Mouse (Mus musculus) urinary bladder, adult 2 months (tissue): ENCODE results near the gene Madcam1. TPM values are rescaled to one million over a fixed set of nuclear protein-coding genes. Genes with fewer than 3 reads are reported as not detected.
"Not testable (repeated sequence)": the region's sequence is repeated elsewhere in the genome, so short reads cannot be mapped to it uniquely, and the experiment has no call there.

Experiments used
- DNase-seq: peaks from one replicate; pipeline ENCODE4 v3.0.0; 2022; ENCODE audit warnings: low spot score
- polyA plus RNA-seq: library from polyadenylated mRNA; depleted of rRNA; stranded (reverse); fragments of >200 nt; gene quantifications from 2 replicates; pipeline ENCODE4 v1.2.3, GENCODE M21; 2012

The Madcam1 gene
- polyA plus RNA-seq, 1 experiment = not detected

DNA sequence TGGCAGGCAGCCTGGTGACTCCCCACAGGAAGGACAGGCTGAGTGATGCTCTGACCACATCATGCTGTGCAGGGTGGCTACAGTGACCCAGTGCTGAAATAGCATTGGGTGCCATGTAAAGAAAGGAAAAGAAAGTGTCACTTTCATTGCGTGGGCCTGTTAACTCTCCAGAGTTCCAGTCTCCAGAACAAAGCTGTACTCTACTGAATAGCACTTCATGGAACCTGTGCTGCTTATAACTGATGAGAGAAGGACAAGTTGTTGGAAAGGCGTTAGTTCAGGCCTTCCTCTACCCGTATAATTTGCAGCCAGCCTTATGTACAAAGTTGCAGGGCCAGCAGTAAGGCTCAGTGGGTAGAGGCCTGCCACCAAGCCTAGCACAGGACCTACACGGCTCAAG is 24.4 kb downstream of the Madcam1 start, which contains the start of gene Gzmm:
Gene Gzmm (plus strand): TSS at position 301 of the 400 bp plus-strand sequence.
- no peak for DNase-seq

- peak; percentile 23 for DNase-seq
Observed at GRCm38 (mm10) chr10:79689178-79689577, 24.8 kb downstream of the Madcam1 start.

DNA sequence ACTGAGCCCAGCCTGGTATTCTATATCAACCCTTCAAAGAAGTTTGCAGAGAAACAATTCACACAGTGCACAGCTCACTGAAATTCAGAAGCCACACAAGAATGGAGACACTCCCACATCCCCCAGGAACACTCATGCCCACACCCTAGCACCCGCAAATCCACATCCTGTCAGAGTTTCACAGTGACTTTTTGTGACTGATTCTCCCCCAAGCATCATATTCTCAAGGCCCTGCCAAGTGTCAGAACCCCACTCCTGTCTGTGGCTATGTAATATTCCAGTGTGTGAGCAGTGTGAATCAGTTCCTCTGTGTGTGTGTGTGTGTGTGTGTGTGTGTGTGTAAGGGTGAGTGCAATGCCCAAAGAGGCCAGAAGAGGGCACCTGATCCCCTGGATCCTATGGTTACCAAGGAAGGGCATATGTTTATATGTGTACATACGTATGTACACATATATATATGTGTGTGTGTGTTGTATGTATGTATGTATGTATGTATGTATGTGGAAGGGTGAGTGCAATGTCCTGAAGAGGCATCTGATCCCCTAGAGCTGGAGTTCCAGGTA is 27.7 kb downstream of the Madcam1 start:
- no peak for DNase-seq

DNA sequence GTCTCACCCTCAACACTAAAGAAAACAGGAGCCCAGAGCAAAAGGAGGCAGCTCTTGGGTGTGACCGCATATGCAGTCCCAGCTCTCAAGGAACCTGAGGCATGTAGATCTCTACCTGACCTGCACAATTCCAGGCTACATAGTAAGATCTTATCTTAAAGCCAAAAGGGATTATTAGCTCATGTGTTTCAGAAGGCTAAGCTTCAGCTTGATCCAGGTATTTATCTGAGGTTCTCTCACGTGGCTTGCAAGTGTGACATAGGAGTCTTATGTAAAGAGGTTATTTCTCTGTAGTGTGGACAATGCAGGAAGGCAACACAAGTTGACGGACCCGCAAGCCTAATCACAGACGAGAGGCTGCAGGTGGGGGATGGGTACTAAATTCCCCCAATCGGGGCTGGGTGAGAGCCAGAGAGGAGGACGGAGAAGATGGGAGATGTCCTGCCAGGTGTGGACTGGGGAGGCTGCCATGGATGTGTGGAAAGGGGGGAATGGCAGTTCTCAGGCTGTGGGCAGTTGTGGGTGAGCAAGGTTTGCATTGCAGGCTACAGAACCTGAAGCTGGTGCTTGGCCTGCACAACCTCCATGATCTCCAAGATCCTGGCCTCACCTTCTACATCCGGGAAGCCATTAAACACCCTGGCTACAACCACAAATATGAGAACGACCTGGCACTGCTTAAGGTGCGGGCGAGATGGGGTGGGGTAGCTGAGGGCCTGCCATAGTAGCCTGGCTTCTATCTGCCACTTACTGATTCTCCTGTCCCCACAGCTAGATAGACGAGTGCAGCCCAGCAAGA is 29.4 kb downstream of the Madcam1 start:
- DNase-seq = no peak

DNA sequence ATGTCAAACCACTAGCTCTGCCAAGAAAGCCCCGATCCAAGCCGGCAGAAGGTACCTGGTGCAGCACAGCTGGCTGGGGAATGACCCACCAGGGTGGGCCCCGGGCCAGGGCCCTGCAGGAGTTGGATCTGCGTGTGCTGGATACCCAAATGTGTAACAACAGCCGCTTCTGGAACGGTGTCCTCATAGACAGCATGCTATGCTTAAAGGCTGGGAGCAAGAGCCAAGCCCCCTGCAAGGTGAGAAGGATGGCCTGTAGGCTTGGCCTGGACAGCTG is 30.0 kb downstream of the Madcam1 start:
- DNase-seq = no peak

- peak; percentile 61 for DNase-seq
Observed at GRCm38 (mm10) chr10:79695231-79696128, 31.1 kb downstream of the Madcam1 start.

DNA sequence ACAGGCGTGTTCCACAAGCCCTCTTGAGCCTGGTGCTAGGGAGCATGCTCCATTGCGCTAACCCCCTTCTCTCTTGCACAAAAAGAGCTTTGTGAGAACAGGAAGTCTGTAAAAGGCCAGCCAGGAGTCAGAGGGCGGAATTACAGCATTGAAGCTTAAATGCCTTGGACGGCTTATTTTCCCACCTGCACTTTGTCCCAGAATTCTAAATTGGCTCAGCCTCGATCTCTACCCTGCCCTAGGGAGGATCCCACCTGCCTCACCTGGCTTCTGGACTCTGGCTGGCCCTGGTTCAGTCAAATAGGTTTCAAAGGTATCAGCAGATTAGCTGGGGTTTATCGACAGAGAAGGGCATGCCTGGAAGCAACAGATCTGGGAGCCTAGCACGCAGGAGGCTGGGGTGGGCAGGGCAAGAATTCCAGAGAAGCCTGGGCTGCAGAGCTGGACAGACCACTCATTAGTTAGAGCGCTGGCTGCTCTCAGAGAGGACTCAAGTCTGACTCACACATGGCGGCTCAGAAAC is 31.8 kb downstream of the Madcam1 start:
- no peak for DNase-seq

GRCm38 (mm10) chr10:79697916-79698315 is 33.6 kb downstream of the Madcam1 start:
- DNase-seq = no peak

DNA sequence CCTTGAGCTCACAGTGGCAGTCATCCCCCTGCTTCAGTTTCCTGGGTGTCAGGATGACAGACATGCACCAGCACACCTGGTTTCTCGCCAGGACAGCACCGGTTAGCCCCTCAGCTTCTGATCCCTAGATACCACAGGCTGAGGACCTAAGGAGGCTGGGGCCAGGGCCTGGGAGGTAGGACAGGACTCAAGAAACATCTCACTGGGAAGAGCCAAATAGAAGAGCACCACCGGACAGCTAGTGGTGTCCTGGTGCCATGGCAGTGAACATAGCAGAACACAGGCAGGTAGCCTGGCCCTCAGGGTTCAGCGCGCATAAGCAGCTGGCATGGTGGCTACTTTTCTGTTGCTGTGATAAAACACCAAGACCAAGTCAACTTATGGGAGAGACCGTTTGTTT is 34.1 kb downstream of the Madcam1 start:
- DNase-seq = no peak

- DNase-seq = no peak
Observed at GRCm38 (mm10) chr10:79700676-79701075, 36.3 kb downstream of the Madcam1 start.

DNA sequence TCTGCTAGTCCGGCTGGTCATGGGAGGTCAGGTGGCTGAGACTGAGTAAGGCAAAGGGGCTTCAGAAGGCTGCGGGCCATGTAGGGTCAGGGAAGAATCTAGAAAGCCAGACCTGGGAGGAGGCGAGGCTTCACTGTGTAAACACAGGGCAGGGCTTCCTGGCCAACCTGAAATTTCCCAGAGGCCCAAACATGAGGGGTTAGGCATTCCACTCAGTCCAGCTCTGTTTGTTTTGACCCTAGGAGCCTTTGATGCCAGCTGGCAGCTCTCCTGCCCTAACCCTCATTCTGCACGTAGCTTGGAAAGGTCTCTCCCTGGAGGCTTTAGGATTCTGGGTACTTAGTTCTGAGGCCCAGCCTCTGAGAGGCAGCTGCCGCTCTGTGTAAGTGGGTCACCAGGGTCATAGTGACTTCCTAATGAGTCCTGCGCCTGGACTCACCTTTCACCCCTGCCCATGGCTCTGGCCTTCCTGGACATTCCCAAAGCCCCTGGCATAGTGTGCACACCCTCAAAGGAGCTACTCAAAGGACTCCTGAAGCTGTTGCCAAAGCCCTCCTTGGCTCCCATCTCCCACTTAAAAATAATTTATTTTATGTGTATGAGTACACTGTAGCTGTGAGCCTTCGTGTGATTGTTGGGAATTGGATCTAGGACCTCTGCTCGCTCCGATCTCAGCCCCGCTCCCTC is 37.2 kb downstream of the Madcam1 start:
- no peak for DNase-seq

DNA sequence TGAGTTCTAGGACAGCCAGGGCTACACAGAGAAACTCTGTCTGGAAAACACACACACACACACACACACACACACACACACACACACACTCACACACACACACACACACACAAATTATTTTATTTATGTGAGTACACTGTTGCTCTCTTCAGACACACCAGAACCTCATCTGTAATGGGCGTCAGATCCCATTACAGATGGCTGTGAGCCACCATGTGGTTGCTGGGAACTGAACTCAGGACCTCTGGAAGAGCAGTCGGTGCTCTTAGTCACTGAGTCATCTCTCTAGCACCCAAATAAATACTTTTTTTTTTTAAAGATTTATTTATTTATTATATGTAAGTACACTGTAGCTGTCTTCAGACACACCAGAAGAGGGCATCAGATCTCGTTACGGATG is 38.6 kb downstream of the Madcam1 start:
- not testable (repeated sequence) for DNase-seq

GRCm38 (mm10) chr10:79703541-79703940 is 39.2 kb downstream of the Madcam1 start:
- no peak for DNase-seq

GRCm38 (mm10) chr10:79704065-79704969 is 40.0 kb downstream of the Madcam1 start, which contains the start of gene Bsg:
Bsg (plus strand) TSS chr10:79704491.
- peak; percentile 92 for DNase-seq

- no peak for DNase-seq
Observed at GRCm38 (mm10) chr10:79704970-79705360, 40.6 kb downstream of the Madcam1 start.

DNA sequence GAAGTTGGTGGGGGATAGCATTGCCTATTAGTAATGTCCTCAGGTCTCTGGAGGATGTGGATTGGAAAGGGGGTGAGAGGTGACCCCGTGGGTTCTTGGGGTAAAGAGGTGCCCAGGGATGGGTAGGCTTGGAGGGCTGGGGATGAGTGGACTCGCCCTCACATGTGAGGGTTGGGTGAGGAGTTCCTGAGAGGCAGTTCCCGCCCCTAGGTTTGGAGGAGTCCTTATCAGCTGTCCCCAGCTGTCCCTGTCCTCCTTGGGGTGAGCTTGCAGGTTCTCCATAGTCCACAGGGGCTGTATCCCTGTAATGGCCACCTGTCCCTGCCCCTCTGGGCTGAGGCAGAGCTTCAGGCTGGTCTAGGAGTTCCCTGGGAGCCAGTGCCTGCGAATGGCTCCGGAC is 41.6 kb downstream of the Madcam1 start:
- no peak for DNase-seq

- DNase-seq = no peak
Observed at GRCm38 (mm10) chr10:79706406-79707094, 42.2 kb downstream of the Madcam1 start.

DNA sequence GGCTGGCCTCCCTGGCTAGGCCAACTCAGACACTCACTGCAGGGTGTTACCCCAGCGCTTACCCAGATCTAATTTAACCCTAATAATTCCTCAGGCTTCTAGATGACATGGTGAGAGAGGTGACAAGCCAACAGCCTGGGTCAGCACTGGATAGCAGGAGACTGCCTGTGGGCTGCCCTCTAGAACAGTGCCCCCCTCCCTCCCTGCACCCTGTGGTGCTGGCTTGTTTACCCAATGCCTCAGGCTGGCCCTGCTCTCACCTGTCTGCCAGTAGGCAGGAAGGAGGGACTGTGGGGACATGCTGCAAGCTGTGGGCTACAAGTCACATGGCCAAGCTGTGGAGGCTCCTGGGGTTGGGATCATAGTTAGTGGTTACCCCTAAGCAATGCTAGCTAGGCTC is 42.8 kb downstream of the Madcam1 start:
- DNase-seq = no peak

- DNase-seq = no peak
Observed at GRCm38 (mm10) chr10:79707759-79708158, 43.4 kb downstream of the Madcam1 start.

DNA sequence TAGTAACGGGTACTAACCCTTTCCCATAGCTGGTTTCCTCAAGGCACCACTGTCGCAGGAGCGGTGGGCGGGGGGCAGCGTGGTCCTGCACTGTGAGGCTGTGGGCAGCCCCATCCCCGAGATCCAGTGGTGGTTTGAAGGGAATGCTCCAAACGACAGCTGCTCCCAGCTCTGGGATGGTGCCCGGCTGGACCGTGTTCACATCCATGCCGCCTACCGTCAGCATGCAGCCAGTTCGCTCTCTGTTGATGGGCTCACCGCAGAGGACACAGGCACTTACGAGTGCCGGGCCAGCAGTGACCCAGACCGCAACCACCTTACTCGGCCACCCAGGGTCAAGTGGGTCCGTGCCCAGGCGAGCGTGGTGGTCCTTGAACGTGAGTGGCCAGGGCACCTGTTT is 44.3 kb downstream of the Madcam1 start:
- DNase-seq = no peak
